Mouse (Mus musculus) hindbrain, embryonic 14.5 days (tissue): ENCODE measurements at regions not wholly inside any gene's neighbourhood (a gene's known extent, or its start where the extent isn't known, plus 50 kb on each side); places are given as distances from the start of the nearest gene placed in this dataset.

Experiments used
- ATAC-seq: fragments of 200-750 bp; cut with Nextera tagmentation; 2 replicates; pipeline ENCODE4 v1.8.0; 2017; ENCODE audit warnings: moderate number of reproducible peaks, mild to moderate bottlenecking, moderate TSS enrichment, moderate library complexity; ENCODE audit not compliant: low FRiP score
- DNase-seq: peaks from one replicate; pipeline ENCODE4 v3.0.0-alpha.2; 2015; ENCODE audit warnings: low spot score
- H3K27ac ChIP-seq: fragments of 300-500 bp; sonication (generic); 2 replicates; pipeline ENCODE4 v1.5.1; 2014; ENCODE audit warnings: mild to moderate bottlenecking, moderate library complexity
- H3K27me3 ChIP-seq: fragments of 300-500 bp; sonication (generic); 2 replicates; pipeline ENCODE4 v1.6.1; 2014; ENCODE audit warnings: mild to moderate bottlenecking, low read length, mixed read lengths; ENCODE audit not compliant: control insufficient read depth, insufficient read depth
- H3K36me3 ChIP-seq: fragments of 300-500 bp; sonication (generic); replicated peaks from 2 replicates; pipeline ENCODE4 v1.6.1; 2014; ENCODE audit not compliant: control insufficient read depth, insufficient read depth
- H3K4me1 ChIP-seq: fragments of 300-500 bp; sonication (generic); replicated peaks from 2 replicates; pipeline ENCODE4 v1.6.1; 2014; ENCODE audit warnings: antibody characterized with exemption, low read length, mixed read lengths; ENCODE audit not compliant: control insufficient read depth, insufficient read depth
- H3K4me2 ChIP-seq: fragments of 300-500 bp; sonication (generic); replicated peaks from 2 replicates; pipeline ENCODE4 v1.6.1; 2014; ENCODE audit warnings: mild to moderate bottlenecking, moderate library complexity
- H3K4me3 ChIP-seq: fragments of 300-500 bp; sonication (generic); replicated peaks from 2 replicates; pipeline ENCODE4 v1.5.1; 2014; ENCODE audit warnings: mild to moderate bottlenecking, low read length
- H3K9ac ChIP-seq: fragments of 300-500 bp; sonication (generic); 2 replicates; pipeline ENCODE4 v1.6.1; 2014
- H3K9me3 ChIP-seq: fragments of 300-500 bp; sonication (generic); 2 replicates; pipeline ENCODE4 v1.6.1; 2016; ENCODE audit warnings: low read length; ENCODE audit not compliant: control insufficient read depth
- WGBS: fragments of 180-500 bp; shearing (Covaris S2); extraction: QIAGEN DNeasy Blood & Tissue Kit; methylation state at CpG from one replicate; pipeline ENCODE4 v1.1.7; 2014; 5-methylcytosine and 5-hydroxymethylcytosine counted together

- no peaks in the 10 kb centered on the region for H3K4me1 ChIP-seq
- no peak overlapping the region for H3K27ac ChIP-seq
- no peaks in the 10 kb centered on the region for H3K36me3 ChIP-seq
- WGBS = 95% methylated on average over 6 of the region's 6 CpGs
- H3K27me3 ChIP-seq = no peaks in the 10 kb centered on the region
- ATAC-seq = no peak
- H3K9me3 ChIP-seq = no peaks in the 10 kb centered on the region
- H3K4me3 ChIP-seq = no peak overlapping the region
- no peak overlapping the region for H3K9ac ChIP-seq
- DNase-seq = no peak
- no peak overlapping the region for H3K4me2 ChIP-seq
Measured at GRCm38 (mm10) chr14:61885241-61886015, 278.2 kb downstream of the Kcnrg start.

DNA sequence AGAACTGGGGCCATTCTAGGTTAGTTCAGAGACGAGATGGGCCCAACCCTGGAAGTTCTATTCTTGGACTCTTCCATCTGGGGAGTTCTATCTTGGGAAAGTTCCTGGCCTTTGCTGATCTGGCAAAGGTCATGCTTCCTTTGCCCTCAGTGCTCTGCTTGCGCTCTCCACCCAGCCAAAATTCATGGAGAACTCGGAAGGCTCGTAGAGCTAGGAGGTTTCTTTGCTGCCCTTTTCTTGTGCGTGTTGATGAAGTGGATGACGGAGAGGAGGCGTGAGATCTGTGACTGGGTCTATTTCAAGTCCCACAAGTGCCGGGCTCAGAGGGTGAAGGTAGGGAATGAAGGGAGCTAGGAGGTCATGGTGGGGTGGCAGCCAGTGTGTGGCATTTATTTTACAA is 282.4 kb downstream of the Kcnrg start:
- H3K9ac ChIP-seq = no peak overlapping the region

GRCm38 (mm10) chr14:61893786-61894185 is 286.5 kb downstream of the Kcnrg start:
- H3K4me2 ChIP-seq = no peak overlapping the region
- no peaks in the 10 kb centered on the region for H3K27me3 ChIP-seq
- H3K4me1 ChIP-seq = no peaks in the 10 kb centered on the region
- DNase-seq (no peak), ATAC-seq (no peak)
- no peak overlapping the region for H3K9ac ChIP-seq
- H3K4me3 ChIP-seq = no peak overlapping the region
- no peak overlapping the region for H3K27ac ChIP-seq
- no peaks in the 10 kb centered on the region for H3K9me3 ChIP-seq
- H3K36me3 ChIP-seq = no peaks in the 10 kb centered on the region
- WGBS = 85% methylated on average over 3 of the region's 3 CpGs

More for the DNA sequence above, 282.4 kb downstream of the Kcnrg start:
- H3K36me3 ChIP-seq = no peaks in the 10 kb centered on the region
- ATAC-seq (no peak), DNase-seq (no peak)
- 89% methylated on average over 8 of the region's 8 CpGs for WGBS
- no peaks in the 10 kb centered on the region for H3K27me3 ChIP-seq
- no peak overlapping the region for H3K27ac ChIP-seq
- no peak overlapping the region for H3K4me2 ChIP-seq
- H3K9me3 ChIP-seq = no peaks in the 10 kb centered on the region
- no peaks in the 10 kb centered on the region for H3K4me1 ChIP-seq
- no peak overlapping the region for H3K4me3 ChIP-seq

- Histone ChIP-seq H3K27me3 (no peaks in the 10 kb centered on the region), H3K4me1 (no peaks in the 10 kb centered on the region), H3K9ac (no peak overlapping the region), H3K9me3 (0 out of 2 replicates have a peak, but pooled peaks cover 2% of the 10 kb centered on the region), H3K4me2 (no peak overlapping the region), H3K27ac (no peak overlapping the region), H3K4me3 (no peak overlapping the region), H3K36me3 (no peaks in the 10 kb centered on the region)
- DNase-seq (no peak), ATAC-seq (no peak)
- WGBS = 88% methylated on average over 5 of the region's 5 CpGs
Measured at GRCm38 (mm10) chr14:61896879-61897278, 289.6 kb downstream of the Kcnrg start.

GRCm38 (mm10) chr14:61898664-61899063 is 291.4 kb downstream of the Kcnrg start:
- 90% methylated on average over 10 of the region's 10 CpGs for WGBS
- no peaks in the 10 kb centered on the region for H3K36me3 ChIP-seq
- no peak for ATAC-seq
- H3K9me3 ChIP-seq = 0 out of 2 replicates have a peak, but pooled peaks cover 4% of the 10 kb centered on the region
- no peaks in the 10 kb centered on the region for H3K27me3 ChIP-seq
- no peak overlapping the region for H3K4me3 ChIP-seq
- no peak for DNase-seq
- H3K4me2 ChIP-seq = no peak overlapping the region
- no peaks in the 10 kb centered on the region for H3K4me1 ChIP-seq
- H3K27ac ChIP-seq = no peak overlapping the region
- no peak overlapping the region for H3K9ac ChIP-seq

DNA sequence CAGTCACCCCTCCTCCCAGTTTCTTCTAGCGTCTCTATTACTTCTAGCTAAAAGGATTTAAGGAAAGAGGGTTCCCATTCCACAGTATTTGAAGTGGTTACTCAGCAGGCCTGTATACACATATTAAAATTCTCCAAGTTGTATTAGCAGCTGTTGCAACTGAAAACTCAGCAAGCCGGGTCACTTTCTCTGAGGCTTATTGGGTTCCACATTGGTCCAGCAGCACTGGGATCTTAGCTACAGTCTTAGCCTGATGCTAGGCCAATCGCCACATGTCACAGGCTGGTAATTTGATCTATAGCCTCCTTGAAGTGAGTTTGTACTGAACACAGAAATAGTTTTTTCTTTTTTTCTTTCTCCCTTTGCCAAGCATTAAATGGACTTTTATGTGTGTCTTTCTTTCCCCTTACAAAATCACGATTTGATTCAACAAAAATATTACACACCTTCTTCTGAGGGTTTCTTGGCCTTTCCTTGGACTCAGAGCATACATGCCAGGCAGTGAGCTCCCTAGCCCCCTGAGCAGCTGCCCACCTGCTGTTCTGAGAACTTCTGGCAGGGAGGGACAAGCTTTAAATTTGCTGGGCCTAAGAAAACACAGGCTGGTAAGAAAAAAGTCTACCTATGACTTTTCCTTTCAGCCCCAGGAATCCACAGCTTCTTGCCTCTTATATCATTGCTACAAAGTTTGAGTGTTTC is 297.3 kb downstream of the Kcnrg start:
- Histone ChIP-seq H3K9me3 (0 out of 2 replicates have a peak, but pooled peaks cover 4% of the 10 kb centered on the region), H3K4me3 (no peak overlapping the region), H3K4me2 (no peak overlapping the region), H3K27me3 (no peaks in the 10 kb centered on the region), H3K4me1 (no peaks in the 10 kb centered on the region), H3K9ac (no peak overlapping the region), H3K36me3 (no peaks in the 10 kb centered on the region), H3K27ac (no peak overlapping the region)
- 75% methylated on average over 4 of the region's 4 CpGs for WGBS
- ATAC-seq (no peak), DNase-seq (no peak)

DNA sequence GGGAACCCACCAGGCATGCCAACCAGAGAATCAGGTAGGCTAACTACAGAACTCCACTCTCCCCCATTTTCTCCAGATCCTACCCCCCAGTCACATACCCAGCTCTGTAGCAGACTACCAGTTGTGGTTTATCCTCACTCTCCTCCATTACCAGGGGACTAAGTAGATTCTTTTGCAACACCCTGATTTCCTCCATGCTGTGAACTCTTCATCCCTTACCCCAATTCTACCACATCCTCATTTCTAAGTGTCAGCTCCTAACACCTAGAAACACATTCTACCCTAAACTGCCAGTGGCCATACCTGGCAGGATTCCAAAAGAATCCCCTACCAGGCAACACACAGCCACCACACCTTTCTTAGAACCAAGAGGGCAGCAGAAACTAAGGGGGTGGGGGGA is 310.9 kb downstream of the Kcnrg start:
- H3K4me2 ChIP-seq = no peak overlapping the region
- no peak for DNase-seq
- no peak overlapping the region for H3K27ac ChIP-seq
- H3K9ac ChIP-seq = no peak overlapping the region
- no peaks in the 10 kb centered on the region for H3K27me3 ChIP-seq
- no peak for ATAC-seq
- no peaks in the 10 kb centered on the region for H3K9me3 ChIP-seq
- no peak overlapping the region for H3K4me3 ChIP-seq
- H3K4me1 ChIP-seq = no peaks in the 10 kb centered on the region
- H3K36me3 ChIP-seq = no peaks in the 10 kb centered on the region

GRCm38 (mm10) chr14:61931811-61932210 is 324.6 kb downstream of the Kcnrg start:
- WGBS = 88% methylated on average over 8 of the region's 8 CpGs
- Histone ChIP-seq H3K27ac (no peak overlapping the region), H3K4me3 (no peak overlapping the region), H3K4me2 (no peak overlapping the region), H3K4me1 (no peaks in the 10 kb centered on the region), H3K36me3 (no peaks in the 10 kb centered on the region), H3K9ac (no peak overlapping the region), H3K9me3 (0 out of 2 replicates have a peak, but pooled peaks cover 4% of the 10 kb centered on the region), H3K27me3 (no peaks in the 10 kb centered on the region)
- ATAC-seq (no peak), DNase-seq (no peak)

GRCm38 (mm10) chr14:61941682-61942081 is 334.4 kb downstream of the Kcnrg start:
- H3K36me3 ChIP-seq = no peaks in the 10 kb centered on the region
- H3K27ac ChIP-seq = no peak overlapping the region
- no peaks in the 10 kb centered on the region for H3K4me1 ChIP-seq
- ATAC-seq (no peak), DNase-seq (no peak)
- WGBS = 69% methylated on average over 7 of the region's 7 CpGs
- H3K27me3 ChIP-seq = no peaks in the 10 kb centered on the region
- H3K4me2 ChIP-seq = no peak overlapping the region
- no peak overlapping the region for H3K9ac ChIP-seq
- no peak overlapping the region for H3K4me3 ChIP-seq
- H3K9me3 ChIP-seq = 0 out of 2 replicates have a peak, but pooled peaks cover 2% of the 10 kb centered on the region
